Mouse (Mus musculus): ENCODE results near the gene Nr2e3. TPM values are rescaled to one million over a fixed set of nuclear protein-coding genes. Genes with fewer than 3 reads are reported as not detected.

Gene Nr2e3
- polyA plus RNA-seq, 1 experiment from 2014 or later: not detected

DNA sequence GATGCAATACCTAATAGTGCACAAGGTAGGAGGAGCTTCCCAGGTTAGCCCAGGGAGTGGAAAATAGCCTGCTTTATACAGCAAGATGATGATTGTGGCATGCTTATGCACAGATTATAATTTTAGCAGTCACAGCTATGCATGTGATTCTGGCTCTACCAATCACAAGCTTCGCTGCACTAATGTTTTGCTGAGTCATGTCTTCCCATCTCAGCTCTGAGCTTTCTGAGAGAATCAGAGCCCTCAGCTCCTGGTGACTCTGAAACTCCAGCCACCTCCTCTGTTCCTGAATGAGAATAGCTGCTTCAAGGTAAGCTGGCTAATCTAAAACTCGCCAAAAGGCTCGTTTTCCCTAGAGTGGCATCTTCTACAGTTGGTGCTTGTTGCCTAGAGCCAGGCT, 30.2 kb downstream of the Nr2e3 start:
- H3K4me2 ChIP-seq (ENCODE audit: low read depth): no peak overlapping the region
- no peaks in the 10 kb centered on the region for H3K4me1 ChIP-seq (ENCODE audit: control insufficient read depth, insufficient read depth, low read length)
- H3K27ac ChIP-seq (ENCODE audit: low read depth, low read length): no peak overlapping the region
- no peak overlapping the region for H3K4me3 ChIP-seq (ENCODE audit: low read depth, low read length)
- ATAC-seq (ENCODE audit: insufficient read depth, low FRiP score, low TSS enrichment) (no peak), DNase-seq (ENCODE audit: low spot score) (no peak)
- H3K9ac ChIP-seq (ENCODE audit: low read length): no peak overlapping the region
- H3K36me3 ChIP-seq (ENCODE audit: control insufficient read depth, insufficient read depth, low read length): no peaks in the 10 kb centered on the region
- 85% methylated on average over 3 of the region's 3 CpGs for WGBS
- no peaks in the 10 kb centered on the region for H3K9me3 ChIP-seq (ENCODE audit: control insufficient read depth, low read length)
- no peaks in the 10 kb centered on the region for H3K27me3 ChIP-seq (ENCODE audit: control insufficient read depth, insufficient read depth, low read length)

GRCm38 (mm10) chr9:59914761-59915160, 45.7 kb downstream of the Nr2e3 start:
- WGBS: 91% methylated on average over 1 of the region's 1 CpGs
- no peak for DNase-seq (ENCODE audit: low spot score)
- H3K9me3 ChIP-seq (ENCODE audit: control insufficient read depth, low read length): no peaks in the 10 kb centered on the region
- no peak for ATAC-seq (ENCODE audit: insufficient read depth, low FRiP score, low TSS enrichment)
- H3K9ac ChIP-seq (ENCODE audit: low read length): no peak overlapping the region
- H3K4me3 ChIP-seq (ENCODE audit: low read depth, low read length): no peak overlapping the region
- H3K4me2 ChIP-seq (ENCODE audit: low read depth): no peak overlapping the region
- no peaks in the 10 kb centered on the region for H3K4me1 ChIP-seq (ENCODE audit: control insufficient read depth, insufficient read depth, low read length)
- no peaks in the 10 kb centered on the region for H3K36me3 ChIP-seq (ENCODE audit: control insufficient read depth, insufficient read depth, low read length)
- no peak overlapping the region for H3K27ac ChIP-seq (ENCODE audit: low read depth, low read length)
- no peaks in the 10 kb centered on the region for H3K27me3 ChIP-seq (ENCODE audit: control insufficient read depth, insufficient read depth, low read length)

DNA sequence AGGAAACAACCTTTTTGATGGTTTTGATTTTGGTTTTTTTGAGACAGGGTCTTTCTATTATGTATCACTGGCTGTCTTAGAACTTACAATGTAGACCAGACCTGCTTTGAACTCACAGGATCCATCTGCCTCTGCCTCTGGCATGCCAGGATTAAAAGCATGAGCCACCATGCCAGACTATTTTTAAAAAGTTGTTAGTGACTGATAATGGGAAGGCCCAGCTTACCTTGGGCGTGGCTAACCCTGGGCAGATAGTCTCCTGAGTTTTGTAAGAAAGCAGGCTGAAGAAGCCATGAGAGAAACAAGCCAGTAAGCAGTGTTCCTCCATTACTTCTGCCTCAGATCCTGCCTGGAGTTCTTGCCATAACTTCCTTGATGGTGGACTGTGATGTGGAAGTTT, 57.1 kb downstream of the Nr2e3 start:
- DNase-seq (ENCODE audit: low spot score) (no peak), ATAC-seq (ENCODE audit: insufficient read depth, low FRiP score, low TSS enrichment) (no peak)
- no peaks in the 10 kb centered on the region for H3K36me3 ChIP-seq (ENCODE audit: control insufficient read depth, insufficient read depth, low read length)
- no peaks in the 10 kb centered on the region for H3K4me1 ChIP-seq (ENCODE audit: control insufficient read depth, insufficient read depth, low read length)
- no peak overlapping the region for H3K4me3 ChIP-seq (ENCODE audit: low read depth, low read length)
- no peaks in the 10 kb centered on the region for H3K9me3 ChIP-seq (ENCODE audit: control insufficient read depth, low read length)
- no peak overlapping the region for H3K9ac ChIP-seq (ENCODE audit: low read length)
- no peak overlapping the region for H3K27ac ChIP-seq (ENCODE audit: low read depth, low read length)
- WGBS: 88% methylated on average over 1 of the region's 1 CpGs
- H3K4me2 ChIP-seq (ENCODE audit: low read depth): no peak overlapping the region
- H3K27me3 ChIP-seq (ENCODE audit: control insufficient read depth, insufficient read depth, low read length): no peaks in the 10 kb centered on the region

Other genes starting within 250 kb of the Nr2e3 start
- 19.8 and 22.0 TPM in 2 replicates for gene Senp8, start 209.9 kb downstream of the Nr2e3 start, polyA plus RNA-seq (2014; fragmentation: Nextera tagmentation; extraction: Ambion mirVana)
- gene Myo9a, start 209.8 kb downstream of the Nr2e3 start, polyA plus RNA-seq (2014; fragmentation: Nextera tagmentation; extraction: Ambion mirVana): 22.2 and 24.5 TPM in 2 replicates

Measured in neural tube, embryonic 11.5 days (tissue).